Mouse (Mus musculus) midbrain, embryonic 11.5 days (tissue): ENCODE results near the gene Smad6. TPM values are rescaled to one million over a fixed set of nuclear protein-coding genes. Genes with fewer than 3 reads are reported as not detected.

ENCODE experiments used
- ATAC-seq: fragments of 200-750 bp; cut with Nextera tagmentation; 2 replicates; pipeline ENCODE4 v1.8.0; 2017; ENCODE audit warnings: moderate TSS enrichment, moderate library complexity; ENCODE audit not compliant: low FRiP score
- DNase-seq: peaks from one replicate; pipeline ENCODE4 v3.0.0; 2015; ENCODE audit warnings: low spot score; ENCODE audit errors: missing footprints
- H3K27ac ChIP-seq: fragments of 300-500 bp; sonication (generic); 2 replicates; pipeline ENCODE4 v1.5.1; 2014; ENCODE audit warnings: low read depth, low read length
- H3K27me3 ChIP-seq: fragments of 300-500 bp; sonication (generic); 2 replicates; pipeline ENCODE4 v1.6.1; 2014; ENCODE audit warnings: mild to moderate bottlenecking, low read length, moderate library complexity, mixed read lengths; ENCODE audit not compliant: control insufficient read depth, insufficient read depth
- H3K36me3 ChIP-seq: fragments of 300-500 bp; sonication (generic); 2 replicates; pipeline ENCODE4 v1.6.1; 2014; ENCODE audit warnings: mild to moderate bottlenecking, low read length, moderate library complexity, mixed read lengths; ENCODE audit not compliant: control insufficient read depth, insufficient read depth
- H3K4me1 ChIP-seq: fragments of 300-500 bp; sonication (generic); 2 replicates; pipeline ENCODE4 v1.6.1; 2014; ENCODE audit warnings: low read length; ENCODE audit not compliant: control insufficient read depth, insufficient read depth
- H3K4me2 ChIP-seq: fragments of 300-500 bp; sonication (generic); 2 replicates; pipeline ENCODE4 v1.6.1; 2014; ENCODE audit warnings: mild to moderate bottlenecking, moderate library complexity
- H3K4me3 ChIP-seq: fragments of 300-500 bp; sonication (generic); 2 replicates; pipeline ENCODE4 v1.5.1; 2014; ENCODE audit warnings: low read depth, low read length
- H3K9ac ChIP-seq: fragments of 300-500 bp; sonication (generic); 2 replicates; pipeline ENCODE4 v1.6.1; 2014; ENCODE audit warnings: low read length
- H3K9me3 ChIP-seq: fragments of 300-500 bp; sonication (generic); 2 replicates; pipeline ENCODE4 v1.6.1; 2016; ENCODE audit warnings: low read length; ENCODE audit not compliant: control insufficient read depth
- WGBS: fragments of 180-500 bp; shearing (Covaris S2); extraction: QIAGEN DNeasy Blood & Tissue Kit; methylation state at CpG from one replicate; pipeline ENCODE4 v1.1.7; 2014; 5-methylcytosine and 5-hydroxymethylcytosine counted together
- polyA plus RNA-seq: library from polyadenylated mRNA; unstranded; fragments of >200 nt; fragmentation: Nextera tagmentation; extraction: Ambion mirVana; gene quantifications from 2 replicates; pipeline ENCODE4 v1.2.1, GENCODE M21; 2014

Smad6 gene
- polyA plus RNA-seq, 1 experiment from 2014 or later, result 4.0 TPM

DNA sequence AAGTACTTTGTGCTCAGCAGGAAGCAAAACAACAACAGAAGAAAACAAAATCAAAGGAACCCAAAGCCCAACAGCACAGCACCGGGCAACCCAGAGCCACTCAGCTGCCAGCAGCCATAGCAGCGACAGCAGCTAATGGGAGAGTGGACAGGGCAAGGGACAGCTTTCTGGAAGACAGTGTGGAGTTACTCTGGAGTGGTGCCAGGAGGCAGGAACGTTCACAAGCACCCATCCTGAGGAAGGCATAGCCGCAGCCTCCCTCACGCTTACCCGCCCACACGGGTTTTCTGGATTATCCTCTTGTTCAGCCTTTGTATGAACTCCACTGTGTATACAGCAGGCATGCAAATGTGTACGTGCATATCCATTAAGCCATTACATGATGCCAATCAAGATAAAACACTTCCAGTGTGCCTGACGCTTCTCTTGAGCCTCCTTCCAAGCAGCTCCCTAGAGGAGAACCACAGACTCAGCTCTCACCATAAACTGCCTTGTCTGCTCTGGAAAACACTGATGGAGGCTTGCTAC lies 98.6 kb downstream of the Smad6 start:
- H3K9ac ChIP-seq, result no peak overlapping the region
- H3K4me2 ChIP-seq, result no peak overlapping the region
- no peaks in the 10 kb centered on the region for H3K9me3 ChIP-seq
- H3K4me3 ChIP-seq, result no peak overlapping the region
- no peak overlapping the region for H3K27ac ChIP-seq
- ATAC-seq, result no peak
- H3K36me3 ChIP-seq, result no peaks in the 10 kb centered on the region
- no peak for DNase-seq
- no peaks in the 10 kb centered on the region; the same call in 1 of the 2 replicates for H3K27me3 ChIP-seq
- 77% methylated on average over 9 of the region's 9 CpGs for WGBS
- H3K4me1 ChIP-seq, result peaks cover 7% of the 10 kb centered on the region

DNA sequence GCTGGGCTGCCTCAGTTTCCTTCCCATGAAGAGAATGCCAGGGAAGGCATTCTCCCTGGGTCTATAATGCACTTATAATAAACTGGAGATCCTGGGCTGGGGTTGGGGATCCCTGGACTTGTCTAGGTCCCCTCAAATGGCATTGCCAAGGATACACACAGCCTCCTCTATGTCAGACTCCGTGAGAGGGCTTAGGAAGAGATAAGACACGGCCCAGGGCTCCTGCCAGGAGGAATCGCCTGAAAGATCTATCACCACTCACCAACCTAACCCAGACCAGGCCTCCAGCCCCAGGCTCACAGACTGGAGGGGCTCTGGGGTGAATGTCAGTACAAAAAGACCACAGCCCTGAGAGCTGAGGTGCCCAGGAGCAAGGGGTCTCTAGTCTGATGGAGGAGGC lies 102.2 kb downstream of the Smad6 start:
- no peak overlapping the region for H3K27ac ChIP-seq
- H3K4me1 ChIP-seq, result no peaks in the 10 kb centered on the region
- no peaks in the 10 kb centered on the region for H3K36me3 ChIP-seq
- H3K9me3 ChIP-seq, result no peaks in the 10 kb centered on the region
- no peak for ATAC-seq
- WGBS, result 76% methylated on average over 3 of the region's 3 CpGs
- H3K27me3 ChIP-seq, result no peaks in the 10 kb centered on the region
- H3K4me2 ChIP-seq, result no peak overlapping the region
- no peak overlapping the region for H3K9ac ChIP-seq
- no peak overlapping the region for H3K4me3 ChIP-seq
- no peak for DNase-seq

GRCm38 (mm10) chr9:63919001-63919555 lies 102.8 kb downstream of the Smad6 start:
- H3K9ac ChIP-seq, result no peak overlapping the region
- ATAC-seq (no peak), DNase-seq (no peak)
- H3K9me3 ChIP-seq, result no peaks in the 10 kb centered on the region
- no peaks in the 10 kb centered on the region for H3K4me1 ChIP-seq
- no peak overlapping the region for H3K4me2 ChIP-seq
- 81% methylated on average over 18 of the region's 18 CpGs for WGBS
- H3K27ac ChIP-seq, result no peak overlapping the region
- H3K27me3 ChIP-seq, result no peaks in the 10 kb centered on the region
- H3K36me3 ChIP-seq, result no peaks in the 10 kb centered on the region
- no peak overlapping the region for H3K4me3 ChIP-seq

- ATAC-seq, result 0 out of 2 replicates have a peak, but pooled peaks have one; percentile 40
- no peaks in the 10 kb centered on the region for H3K4me1 ChIP-seq
- 72% methylated on average over 4 of the region's 4 CpGs for WGBS
- H3K9me3 ChIP-seq, result no peaks in the 10 kb centered on the region
- H3K4me3 ChIP-seq, result no peak overlapping the region
- no peaks in the 10 kb centered on the region for H3K27me3 ChIP-seq
- H3K27ac ChIP-seq, result no peak overlapping the region
- DNase-seq, result peak; percentile 91
- no peak overlapping the region for H3K4me2 ChIP-seq
- no peak overlapping the region for H3K9ac ChIP-seq
- H3K36me3 ChIP-seq, result no peaks in the 10 kb centered on the region
These were observed 103.6 kb downstream of the Smad6 start for GRCm38 (mm10) chr9:63918245-63918644.

GRCm38 (mm10) chr9:63916441-63916840 lies 105.4 kb downstream of the Smad6 start:
- Histone ChIP-seq H3K4me3 (no peak overlapping the region), H3K9ac (no peak overlapping the region), H3K36me3 (no peaks in the 10 kb centered on the region), H3K9me3 (no peaks in the 10 kb centered on the region), H3K27me3 (no peaks in the 10 kb centered on the region), H3K27ac (no peak overlapping the region), H3K4me1 (no peaks in the 10 kb centered on the region), H3K4me2 (no peak overlapping the region)
- DNase-seq (no peak), ATAC-seq (no peak)
- 81% methylated on average over 6 of the region's 6 CpGs for WGBS

DNA sequence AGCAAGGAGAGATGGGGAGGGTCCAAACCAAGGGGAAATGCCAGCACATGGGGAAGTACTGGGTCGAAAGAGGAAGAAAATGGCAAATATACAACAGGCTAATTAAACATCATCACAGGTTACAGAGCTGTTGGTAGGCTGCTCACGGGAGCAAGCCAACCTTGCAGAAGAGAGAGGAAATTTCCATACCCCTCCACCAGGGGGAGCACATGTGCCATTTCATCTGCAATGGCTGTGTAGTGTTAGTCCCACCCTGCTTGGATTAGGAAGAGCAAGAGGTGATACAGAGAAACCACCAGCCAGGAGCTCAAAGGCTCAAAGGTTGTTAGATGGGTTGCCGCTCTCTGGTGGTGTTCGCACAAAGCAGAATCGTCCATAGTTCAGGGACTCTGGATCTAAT lies 105.9 kb downstream of the Smad6 start:
- WGBS, result 71% methylated on average over 5 of the region's 5 CpGs
- H3K9me3 ChIP-seq, result no peaks in the 10 kb centered on the region
- no peak overlapping the region for H3K9ac ChIP-seq
- no peak for DNase-seq
- H3K27ac ChIP-seq, result no peak overlapping the region
- H3K4me1 ChIP-seq, result no peaks in the 10 kb centered on the region
- H3K4me3 ChIP-seq, result no peak overlapping the region
- ATAC-seq, result no peak
- H3K27me3 ChIP-seq, result no peaks in the 10 kb centered on the region
- H3K4me2 ChIP-seq, result no peak overlapping the region
- H3K36me3 ChIP-seq, result no peaks in the 10 kb centered on the region

- Histone ChIP-seq H3K9ac (no peak overlapping the region), H3K27ac (no peak overlapping the region), H3K27me3 (no peaks in the 10 kb centered on the region), H3K4me3 (no peak overlapping the region), H3K36me3 (no peaks in the 10 kb centered on the region), H3K4me1 (no peaks in the 10 kb centered on the region), H3K9me3 (no peaks in the 10 kb centered on the region), H3K4me2 (no peak overlapping the region)
- no peak for ATAC-seq
- no peak for DNase-seq
- 93% methylated on average over 5 of the region's 5 CpGs for whole genome bisulfite sequencing
These were observed 106.9 kb downstream of the Smad6 start for GRCm38 (mm10) chr9:63914944-63915343.

- WGBS, result 66% methylated on average over 9 of the region's 9 CpGs
- H3K27me3 ChIP-seq, result no peaks in the 10 kb centered on the region
- DNase-seq, result no peak
- no peak overlapping the region for H3K9ac ChIP-seq
- no peak for ATAC-seq
- no peaks in the 10 kb centered on the region for H3K4me1 ChIP-seq
- no peaks in the 10 kb centered on the region for H3K9me3 ChIP-seq
- no peaks in the 10 kb centered on the region for H3K36me3 ChIP-seq
- H3K4me3 ChIP-seq, result no peak overlapping the region
- no peak overlapping the region for H3K27ac ChIP-seq
- H3K4me2 ChIP-seq, result no peak overlapping the region
These were observed 109.8 kb downstream of the Smad6 start for GRCm38 (mm10) chr9:63912051-63912450.

DNA sequence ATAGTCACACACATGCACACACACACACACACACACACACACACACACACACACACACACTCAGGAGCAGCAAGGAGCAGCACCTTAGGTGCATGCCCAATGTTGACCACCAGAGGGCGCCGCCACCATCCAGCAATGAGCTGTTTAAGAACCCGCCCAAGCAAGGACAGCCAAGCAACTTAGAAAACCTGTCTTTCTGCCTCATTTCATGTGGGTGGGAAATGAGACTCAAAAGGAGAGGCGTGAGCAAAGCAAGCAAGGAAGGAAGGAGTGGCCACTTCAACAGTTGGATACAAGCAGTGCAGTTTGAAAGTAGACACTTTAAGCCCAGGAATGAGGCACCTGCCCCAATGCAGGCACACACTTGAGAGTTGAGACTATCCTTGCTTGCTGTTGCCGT lies 112.2 kb downstream of the Smad6 start:
- Histone ChIP-seq H3K4me2 (no peak overlapping the region), H3K4me1 (no peaks in the 10 kb centered on the region), H3K27ac (no peak overlapping the region), H3K27me3 (no peaks in the 10 kb centered on the region), H3K9ac (no peak overlapping the region), H3K9me3 (no peaks in the 10 kb centered on the region), H3K4me3 (no peak overlapping the region), H3K36me3 (no peaks in the 10 kb centered on the region)
- DNase-seq (peak; percentile 97), ATAC-seq (no peak)
- WGBS, result 19% methylated on average over 5 of the region's 5 CpGs
